Mouse (Mus musculus) urinary bladder, adult 18-20 months (tissue): ENCODE measurements around the gene Pdik1l.
A peak's percentile ranks its signal among the peaks of the same experiment; 100 is the strongest.
"Not testable (repeated sequence)": the region's sequence is repeated elsewhere in the genome, so short reads cannot be mapped to it uniquely, and the experiment has no call there.

ENCODE experiments used
- DNase-seq, 2 experiments: peaks; one replicate each; pipeline ENCODE4 v3.0.0; 2022; ENCODE audit warnings: low spot score in 2 of 2, mixed read lengths in 2 of 2

The Pdik1l gene

DNA sequence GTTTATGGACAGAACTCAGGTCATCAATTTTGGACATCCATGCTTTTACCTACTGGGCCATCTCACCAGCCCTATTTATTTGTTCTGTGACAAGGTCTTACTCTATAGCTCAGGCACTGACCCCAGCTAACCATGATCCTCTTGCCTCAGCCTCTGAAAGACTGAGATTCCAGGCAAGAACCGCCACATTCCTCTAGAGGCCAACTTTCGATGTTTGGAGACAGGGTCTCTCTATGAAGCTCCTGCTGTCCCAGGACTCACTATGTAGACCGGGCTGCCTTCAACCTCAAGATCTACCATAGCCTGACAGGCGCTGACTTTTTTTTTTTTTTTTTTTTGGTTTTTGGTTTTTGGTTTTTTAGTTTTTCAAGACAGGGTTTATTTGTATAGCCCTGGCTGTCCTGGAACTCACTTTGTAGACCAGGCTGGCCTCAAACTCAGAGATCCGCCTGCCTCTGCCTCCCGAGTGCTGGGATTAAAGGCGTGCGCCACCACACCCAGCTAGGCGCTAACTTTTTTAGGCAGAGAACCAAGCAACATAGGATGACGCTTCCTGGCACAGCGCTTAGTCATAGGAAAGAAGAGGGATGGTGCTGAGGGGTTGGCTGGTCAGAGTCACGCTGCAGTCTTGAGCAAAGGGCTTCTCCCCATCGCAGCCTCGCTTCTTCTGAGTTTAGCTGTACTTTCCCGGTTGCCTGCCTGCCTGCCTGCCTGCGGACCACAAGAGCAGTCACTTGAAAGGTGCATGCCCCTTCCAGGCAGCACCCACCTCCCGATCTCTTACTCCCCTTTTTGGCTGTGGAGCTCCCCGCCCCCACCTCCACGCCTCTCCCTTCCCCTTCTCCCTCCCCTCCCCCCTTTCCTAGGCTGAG lies 11.2 kb upstream of the Pdik1l start:
- no peak for DNase-seq

DNA sequence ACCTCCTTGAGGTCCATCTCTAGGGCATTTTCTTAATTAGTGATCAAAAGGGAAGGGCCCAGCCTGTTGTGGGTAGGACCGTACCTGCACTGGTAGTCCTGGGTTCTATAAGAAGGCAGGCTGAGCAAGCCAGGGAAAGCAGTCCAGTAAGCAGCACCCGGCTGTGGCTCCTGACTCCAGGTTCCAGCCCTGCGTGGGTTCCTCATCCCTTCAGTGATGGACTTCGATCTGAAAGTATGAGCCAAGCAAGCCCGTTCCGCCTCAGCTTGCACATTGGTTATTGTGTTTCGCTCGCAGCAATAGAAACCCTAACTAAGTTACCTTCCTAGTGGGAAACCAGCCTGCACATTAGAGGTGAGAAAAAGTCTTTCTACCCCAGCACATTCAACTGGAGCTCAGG lies 9.7 kb upstream of the Pdik1l start:
- DNase-seq: no peak

DNA sequence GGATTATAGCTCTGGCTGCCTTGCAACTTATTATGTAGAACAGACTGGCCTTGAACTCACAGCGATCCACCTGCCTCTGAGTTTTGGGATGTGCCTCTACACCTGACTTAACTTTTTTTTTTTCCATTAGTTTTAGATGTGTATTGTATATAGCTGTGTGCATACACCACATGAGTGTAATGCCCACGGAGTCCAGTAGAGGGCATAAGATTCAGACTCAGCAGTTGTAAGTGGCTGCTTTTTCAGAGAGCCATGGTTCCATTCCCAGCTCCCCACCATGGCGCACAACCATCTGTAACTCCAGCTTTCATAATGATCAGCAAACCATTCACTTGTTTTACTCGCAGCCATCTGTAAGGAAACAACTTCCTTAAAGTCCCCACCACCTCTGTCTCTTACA lies 8.8 kb upstream of the Pdik1l start:
- no peak for DNase-seq

DNA sequence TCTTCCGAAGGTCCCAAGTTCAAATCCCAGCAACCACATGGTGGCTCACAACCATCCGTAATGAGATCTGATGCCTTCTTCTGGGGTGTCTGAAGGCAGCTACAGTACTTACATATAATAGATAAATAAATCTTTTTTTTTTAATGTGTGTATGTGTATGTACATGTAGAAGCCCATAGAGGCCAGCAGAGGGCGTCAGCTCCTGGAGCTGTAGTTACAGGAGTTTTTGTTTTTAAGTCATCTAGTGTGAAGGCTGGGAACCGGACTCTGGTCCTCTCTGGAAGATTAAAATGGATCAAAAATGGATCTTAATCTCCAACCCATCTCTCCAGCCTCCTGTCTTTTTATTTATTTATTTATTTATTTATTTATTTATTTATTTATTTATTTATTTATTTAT lies 8.4 kb upstream of the Pdik1l start:
- DNase-seq: not testable (repeated sequence)

DNA sequence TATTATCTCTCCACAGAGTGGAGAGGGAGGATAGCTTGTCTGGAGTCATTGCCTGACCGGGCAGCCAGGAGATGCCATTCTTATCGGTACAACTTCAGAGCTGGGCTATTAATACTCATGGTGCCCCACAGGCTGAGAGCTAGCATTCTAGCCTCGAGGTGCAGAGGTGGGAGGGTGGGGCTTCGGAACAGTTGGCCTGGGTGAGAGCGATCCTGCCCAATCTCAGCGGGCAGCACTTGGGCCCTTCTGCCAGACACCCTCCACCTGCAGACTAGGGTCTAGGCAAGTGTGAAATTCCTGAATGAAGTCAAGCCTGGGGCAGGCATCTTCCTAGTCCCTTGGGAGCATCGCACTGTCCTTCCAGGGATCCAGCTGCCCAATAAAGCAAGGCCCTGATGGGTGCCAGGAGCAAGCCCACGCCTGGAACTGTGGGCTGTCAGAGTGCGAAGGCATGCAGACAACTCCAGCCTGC lies 6.0 kb upstream of the Pdik1l start:
- no peak for DNase-seq

DNA sequence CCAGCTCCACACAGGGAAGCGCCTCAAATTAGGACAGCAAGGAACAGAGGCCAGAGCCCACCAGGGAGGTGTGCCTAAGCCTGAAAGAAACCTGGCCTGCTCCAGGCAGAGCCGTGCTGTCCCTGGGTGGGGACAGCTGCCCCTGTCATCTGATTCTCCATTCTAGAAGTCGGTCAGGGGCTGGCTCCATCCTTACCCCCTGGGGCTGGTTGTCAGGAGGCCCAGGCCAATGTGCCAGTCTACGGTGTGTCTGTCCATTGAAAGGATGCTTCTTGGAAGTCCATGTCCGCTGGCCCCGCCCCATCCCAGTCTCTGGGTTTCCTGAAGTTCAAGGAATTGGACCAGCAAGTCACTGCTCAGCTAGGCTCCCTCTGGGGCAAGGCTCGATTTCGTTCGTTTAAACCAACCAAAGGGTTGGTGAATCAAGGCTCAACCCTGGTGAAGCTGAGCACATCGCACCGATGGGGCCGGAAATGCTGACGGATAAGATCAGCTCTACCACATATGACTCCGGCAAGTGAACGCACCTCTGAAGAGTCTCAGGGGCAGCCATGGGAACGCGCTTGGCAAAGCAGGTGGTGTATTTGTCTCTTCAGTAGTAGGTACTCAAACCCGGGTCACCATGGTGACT lies 5.5 kb upstream of the Pdik1l start:
- DNase-seq: no peak

DNA sequence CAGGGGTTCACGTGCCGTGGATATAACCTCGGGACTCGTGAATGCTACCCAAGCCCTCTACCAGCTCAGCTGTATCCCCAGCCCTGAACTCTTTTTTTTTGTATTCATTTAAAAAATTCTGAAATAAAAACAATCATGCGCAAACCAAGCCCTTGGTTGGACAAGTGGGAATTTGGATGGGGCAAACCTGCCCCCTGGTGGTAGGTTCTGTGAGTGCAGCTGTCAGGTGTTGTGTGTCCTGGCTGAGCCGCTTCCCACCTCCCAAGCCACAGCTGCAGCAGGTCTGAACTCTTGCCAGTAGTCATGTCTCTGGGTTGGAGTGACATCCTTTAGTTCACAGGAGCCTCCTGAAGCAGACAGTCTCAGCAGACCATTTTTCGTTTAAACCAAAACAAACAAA lies 4.4 kb upstream of the Pdik1l start:
- peak in 1 of 2 experiments; percentile 64 for DNase-seq

DNA sequence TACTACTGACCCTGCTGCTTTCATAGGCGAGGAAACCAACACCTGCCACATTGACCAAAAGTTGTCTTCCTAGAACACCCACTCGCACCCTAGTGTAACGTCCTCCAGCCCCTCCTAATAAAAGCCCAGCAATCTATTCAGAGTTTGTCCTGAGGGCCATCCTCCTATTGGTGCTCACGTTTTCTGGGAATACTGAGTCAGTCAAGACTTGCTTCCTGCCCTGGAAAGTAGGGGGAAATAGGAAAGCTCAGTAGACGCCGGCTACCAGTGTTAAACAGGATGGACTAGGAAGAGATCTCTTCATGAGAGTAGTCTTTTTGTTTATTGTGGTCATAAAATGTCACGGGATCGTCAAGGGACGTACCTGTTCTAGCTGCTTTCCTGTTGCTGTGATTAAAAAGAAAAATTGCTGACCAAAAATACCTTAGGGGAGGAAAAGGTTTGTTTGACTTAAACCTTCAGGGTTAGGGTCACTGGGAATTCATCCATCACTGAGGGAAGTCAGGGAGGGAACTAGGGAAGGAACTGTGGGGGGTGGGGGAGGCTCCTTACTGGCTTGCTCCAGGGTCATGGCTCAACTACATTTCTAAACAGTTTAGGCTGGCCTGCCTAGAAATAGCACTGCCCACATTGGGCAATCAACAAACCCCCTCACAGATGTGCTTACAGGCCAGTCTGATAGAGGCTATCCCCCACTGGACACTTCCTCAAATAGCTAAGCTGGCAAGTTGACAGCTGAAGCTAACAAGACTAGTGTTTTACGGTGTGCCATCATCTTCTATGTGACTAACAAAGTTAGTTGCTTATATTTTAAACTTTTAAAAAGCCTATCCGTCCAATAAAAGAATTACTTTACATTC lies 932 bp upstream of the Pdik1l start:
- no peak for DNase-seq

DNA sequence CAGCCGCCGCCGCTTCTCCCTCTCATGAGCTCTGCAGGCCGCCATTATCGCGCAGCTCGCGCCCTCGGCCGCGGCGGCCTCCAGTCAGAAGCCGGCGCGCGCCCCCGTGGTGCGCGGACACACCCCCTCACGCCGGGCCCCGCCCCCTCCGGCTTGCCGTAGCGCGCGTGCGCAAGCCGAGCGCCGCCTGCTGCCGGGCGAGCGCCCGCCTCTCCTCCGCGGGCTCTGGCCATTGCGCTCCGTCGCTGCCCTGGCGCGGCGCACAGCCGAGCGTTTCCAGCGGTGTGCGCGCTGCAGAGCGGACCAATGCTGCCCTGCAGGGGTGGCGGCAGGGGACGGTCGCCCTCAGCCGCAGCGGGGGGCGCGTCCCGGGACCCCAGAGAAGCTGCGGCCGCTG lies 529 bp downstream of the Pdik1l start:
- peak; percentile 92 to 94 for DNase-seq

DNA sequence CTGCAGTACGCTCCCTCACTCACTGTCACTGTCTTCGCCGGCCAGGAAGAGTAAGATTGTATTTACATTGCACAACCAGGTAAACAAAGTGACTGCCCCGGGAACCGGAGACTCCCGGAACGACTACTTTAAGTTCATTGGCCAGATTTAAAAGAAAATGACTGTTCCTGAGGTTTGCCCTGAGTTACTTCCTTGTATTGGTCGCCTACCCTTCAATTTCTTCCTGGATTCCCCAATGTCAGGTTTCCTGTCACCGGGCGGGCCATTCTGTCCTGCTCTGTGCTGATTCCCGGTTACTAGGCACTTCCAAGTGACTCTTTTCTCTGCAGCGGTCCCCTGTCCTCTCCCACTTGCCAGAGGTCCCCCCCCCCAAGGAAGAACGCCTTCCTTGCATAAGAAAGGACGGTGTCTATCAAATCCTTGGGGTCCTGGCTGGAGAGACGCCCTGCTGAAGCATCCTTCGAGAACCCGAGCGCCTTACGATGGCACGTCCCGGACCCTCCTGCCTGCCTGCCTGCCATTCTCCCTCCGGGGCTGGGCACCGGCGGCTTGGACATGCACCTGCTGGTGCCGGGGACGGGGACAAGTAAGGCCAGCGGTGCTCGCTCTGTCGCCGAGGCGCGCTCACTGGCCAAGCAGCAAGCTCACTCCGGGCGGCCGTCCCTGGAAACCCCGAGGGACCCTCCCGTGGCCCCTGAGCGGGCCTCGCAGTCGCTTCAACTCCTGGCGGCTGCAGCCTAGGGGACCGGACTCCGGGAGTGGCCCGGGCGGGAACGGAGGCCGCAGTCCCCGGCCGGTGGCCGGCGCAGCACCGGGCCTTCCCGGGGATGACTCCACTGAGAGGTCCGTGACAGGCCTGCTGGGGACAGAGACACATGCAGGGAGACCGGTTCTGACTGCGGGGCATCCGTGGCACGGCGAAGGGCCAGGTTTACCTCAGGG lies 1.2 kb downstream of the Pdik1l start:
- DNase-seq: no peak

DNA sequence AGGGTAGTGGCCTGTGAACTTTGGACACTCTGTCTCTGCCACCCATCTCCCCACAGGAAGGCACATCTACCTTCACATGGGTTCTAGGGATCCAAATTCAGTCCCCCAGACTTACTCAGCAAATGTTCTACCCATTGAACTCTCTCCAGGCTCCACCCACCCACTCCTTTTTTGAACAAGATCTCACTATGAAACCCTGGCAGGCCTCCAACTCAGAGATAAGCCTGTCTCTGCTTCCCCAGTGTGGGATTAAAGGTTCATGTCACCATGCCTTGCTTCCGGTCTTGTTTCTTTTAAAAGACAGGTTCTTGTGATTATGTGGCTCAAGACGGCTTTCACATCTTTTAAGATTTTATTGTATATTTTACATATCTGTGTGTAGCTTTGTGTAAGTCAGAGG lies 2.8 kb downstream of the Pdik1l start:
- no peak for DNase-seq

DNA sequence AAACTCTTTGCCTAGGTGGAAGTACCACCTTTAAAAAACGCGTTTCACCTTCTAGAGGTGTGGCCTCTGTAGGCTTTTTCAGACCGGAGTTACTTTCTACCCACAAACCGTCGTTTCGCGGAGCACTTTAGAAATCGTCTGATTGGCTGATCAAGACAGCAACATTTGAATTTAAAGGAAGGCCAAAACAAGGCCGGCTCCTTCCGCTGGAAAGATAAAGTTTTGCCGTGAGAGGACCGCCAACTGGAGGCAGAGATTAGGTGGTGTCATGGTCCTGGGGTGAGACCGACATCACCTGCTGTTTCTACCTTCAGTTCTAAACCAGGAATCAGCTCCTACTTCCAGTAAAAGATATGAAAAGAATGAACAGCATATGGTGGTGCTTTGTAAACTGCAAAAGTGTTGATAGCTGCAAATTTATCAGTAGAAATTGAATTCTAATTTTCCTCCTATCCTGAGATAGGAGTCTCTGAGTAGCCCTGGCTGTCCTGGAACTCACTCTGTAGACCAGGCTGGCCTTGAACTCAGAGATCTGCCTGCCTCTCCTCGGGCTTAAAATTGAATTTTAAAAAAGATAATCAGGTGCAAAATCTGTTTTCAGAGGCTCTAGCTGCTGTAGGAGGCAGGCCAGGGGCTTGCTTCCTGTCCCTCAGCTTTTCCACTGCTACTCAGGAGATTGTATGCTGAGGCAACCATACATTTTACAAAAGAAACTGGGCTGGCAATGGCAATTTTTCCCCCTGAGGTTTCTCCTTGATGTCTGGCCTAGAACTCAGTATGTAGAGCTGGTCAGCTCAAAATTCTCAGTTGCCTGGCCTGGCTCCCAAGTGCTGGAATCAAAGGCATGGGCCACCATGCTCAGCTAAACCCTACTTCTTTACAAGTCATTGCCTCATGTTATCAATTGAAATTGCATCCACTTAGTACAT lies 14.0 kb downstream of the Pdik1l start:
- DNase-seq: no peak

DNA sequence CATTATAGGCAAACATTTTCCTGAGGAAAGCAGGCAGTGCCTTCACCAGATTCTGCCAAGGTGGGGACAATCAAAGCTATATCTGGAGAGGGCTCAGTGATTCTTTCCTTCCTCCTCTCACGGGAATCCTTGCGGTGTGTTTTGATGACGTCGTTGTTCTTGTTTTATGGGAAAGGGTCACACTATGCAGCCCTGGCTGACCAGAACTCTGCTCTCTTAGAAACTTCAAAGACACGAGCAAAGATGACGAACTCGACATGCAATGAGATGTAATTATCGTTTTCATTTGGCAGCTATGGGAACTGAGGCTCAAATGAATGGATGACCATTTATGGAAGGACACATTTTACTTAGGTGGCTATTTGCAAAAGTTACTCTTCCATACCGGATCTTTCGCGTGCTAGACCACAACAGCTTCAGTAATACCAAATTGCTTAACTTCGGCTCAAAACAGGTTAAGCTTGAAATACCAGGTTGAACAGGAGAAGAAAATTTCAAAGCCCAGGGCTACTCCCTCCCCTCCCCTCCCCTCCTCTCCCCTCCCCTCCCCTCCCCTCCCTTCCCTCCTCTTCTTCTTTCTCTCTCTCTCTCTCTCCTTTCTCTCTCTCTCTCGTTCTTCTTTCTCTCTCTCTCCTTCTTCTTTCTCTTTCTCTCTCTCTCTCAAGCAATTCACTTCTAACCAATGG lies 14.8 kb downstream of the Pdik1l start:
- DNase-seq: no peak

DNA sequence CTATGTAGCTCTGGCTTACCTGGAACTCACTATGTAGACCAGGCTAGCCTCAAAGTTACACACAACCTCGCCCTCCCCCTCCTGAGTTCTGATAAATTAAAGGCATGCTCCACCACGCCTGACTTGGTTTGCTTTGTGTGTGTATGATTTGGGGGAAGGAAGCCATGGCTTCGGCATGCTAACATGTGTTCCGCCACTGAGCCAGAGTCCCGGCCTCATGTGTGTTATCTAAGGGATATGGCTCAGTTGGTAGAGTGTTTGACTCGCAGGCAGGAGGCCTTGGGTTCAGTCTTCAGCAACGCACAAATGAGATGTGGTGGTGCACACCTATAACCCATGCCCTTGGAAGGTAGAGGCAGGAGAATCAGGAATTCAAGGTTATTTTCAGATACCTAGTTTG lies 15.7 kb downstream of the Pdik1l start:
- no peak for DNase-seq

DNA sequence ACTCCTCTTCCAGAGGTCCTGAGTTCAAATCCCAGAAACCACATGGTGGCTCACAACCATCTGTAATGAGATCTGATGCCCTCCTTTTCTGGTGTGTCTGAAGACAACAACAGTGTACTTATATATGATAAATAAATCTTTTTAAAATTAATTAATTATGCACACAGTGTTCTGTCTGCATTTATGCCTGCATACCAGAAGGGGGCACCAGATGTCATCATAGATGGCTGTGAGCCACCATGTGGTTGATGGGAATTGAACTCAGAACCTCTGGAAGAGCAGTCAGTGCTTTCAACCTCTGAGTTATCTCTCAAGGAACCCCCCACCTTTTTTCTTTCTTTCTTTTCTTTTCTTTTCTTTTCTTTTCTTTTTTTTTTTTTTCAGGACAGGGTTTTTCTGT lies 18.1 kb downstream of the Pdik1l start:
- not testable (repeated sequence) for DNase-seq

DNA sequence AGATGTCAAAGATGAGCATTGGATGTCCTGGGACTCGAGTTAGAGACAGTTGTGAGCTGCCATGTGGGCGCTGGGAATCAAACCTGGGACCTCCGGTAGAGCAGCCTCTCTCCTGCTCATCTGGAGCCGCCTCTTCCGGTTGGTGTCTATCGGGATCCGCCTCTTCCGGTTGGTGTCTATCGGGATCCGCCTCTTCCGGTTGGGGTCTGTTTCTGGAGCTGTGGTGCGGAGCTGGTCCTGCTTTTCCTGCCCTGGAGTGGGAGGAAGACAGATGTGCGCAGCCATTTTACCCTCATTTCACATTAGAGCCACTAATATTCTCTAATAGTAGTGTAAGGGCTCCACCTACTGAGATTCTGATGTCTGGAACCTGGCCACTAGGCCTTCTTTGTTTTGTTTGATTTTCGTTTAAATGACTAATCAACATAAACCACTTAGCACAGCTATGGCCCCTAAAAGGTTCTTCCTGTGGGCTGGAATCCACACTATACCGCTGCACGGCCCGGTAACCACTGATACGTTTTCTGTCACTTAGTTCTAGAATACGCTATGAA lies 19.5 kb downstream of the Pdik1l start:
- DNase-seq: no peak

DNA sequence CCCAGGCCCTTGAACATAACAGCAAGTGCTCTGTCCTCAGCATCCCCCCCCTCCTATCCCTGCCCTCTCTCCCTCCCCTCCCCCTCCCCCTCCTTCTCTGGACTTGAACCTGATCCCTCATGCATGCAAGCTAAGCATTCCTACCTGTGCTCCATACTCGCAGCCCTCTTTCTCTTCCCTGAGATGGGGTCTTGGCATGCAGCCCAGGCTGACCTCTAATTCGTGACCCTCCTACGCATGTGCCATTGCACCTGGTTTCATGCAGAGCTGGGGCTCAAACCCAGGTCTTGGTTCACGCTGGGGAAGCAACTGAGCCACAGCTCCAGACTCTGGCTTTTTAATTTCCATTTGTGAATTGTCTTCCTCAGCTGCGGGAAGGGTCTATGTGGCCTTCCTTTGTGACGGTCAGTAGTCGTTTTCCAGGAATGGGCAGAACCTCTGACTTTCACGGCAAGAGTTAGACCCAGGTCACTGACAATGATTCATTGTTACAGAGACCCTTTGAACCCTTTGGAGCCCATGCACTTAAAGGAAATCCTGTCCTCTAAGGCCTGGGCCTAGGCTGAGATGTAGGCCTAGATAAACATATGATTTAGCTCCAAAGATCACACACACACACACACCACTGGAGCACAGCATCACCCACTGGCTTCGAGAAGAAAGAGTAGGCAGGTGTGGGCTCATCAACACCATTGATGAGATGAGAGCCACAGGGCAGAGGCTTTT lies 21.7 kb downstream of the Pdik1l start:
- no peak for DNase-seq

DNA sequence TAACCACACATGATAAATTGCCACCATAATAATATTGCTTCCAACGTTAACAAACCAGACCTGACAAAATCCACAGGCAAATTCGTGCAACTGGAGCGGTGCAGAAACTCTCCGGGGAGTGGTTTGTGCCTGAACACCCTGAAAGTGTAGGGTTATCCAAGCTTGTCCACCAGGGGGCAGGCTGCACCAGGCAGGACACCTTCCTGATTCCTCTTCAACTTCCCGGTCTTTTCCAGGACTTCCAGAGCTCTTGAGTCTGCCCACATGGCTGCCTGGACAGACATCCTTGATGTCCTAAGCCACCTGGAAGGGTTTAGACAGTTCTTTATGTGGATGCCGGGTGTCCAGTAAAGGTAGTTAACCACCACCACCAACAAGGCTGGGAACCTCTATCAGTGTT lies 24.5 kb downstream of the Pdik1l start:
- DNase-seq: peak in 1 of 2 experiments; percentile 65
